30 mouse cellular contexts compared by ENCODE assay signal in the genomic region with DNA sequence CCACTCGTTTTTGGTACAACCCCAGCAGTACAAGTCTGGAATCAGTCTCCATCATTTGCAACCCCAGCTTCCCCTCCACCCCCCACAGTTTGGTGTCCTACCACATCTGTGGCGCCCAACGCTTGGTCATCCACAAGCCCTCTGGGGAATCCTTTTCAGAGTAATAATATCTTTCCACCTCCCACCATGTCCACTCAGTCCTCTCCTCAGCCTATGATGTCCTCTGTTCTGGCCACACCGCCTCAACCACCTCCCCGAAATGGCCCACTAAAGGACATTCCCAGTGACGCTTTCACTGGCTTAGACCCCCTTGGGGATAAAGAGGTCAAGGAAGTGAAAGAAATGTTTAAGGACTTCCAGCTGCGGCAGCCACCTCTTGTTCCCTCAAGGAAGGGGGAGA. TPM values are rescaled to one million over a fixed set of nuclear protein-coding genes. Genes with fewer than 3 reads are reported as not detected.
"Had no signal": no experiment of that assay in that cellular context is flagged by ENCODE, and none has a peak within 500 bp of the region (broad histone marks: within the 10 kb centered on the region; RNA-seq: fewer than 3 reads in every experiment).

No protein-coding gene starts in this region.

- DNase-seq: gastrocnemius, postnatal 25 days; liver, embryonic 13.5 days had no signal

- H3K4me3 ChIP-seq: gastrocnemius, adult 2 months; heart, embryonic 12.5 days; hindbrain, embryonic 10.5 days; hindbrain, embryonic 12.5 days; intestine, embryonic 15.5 days; layer of hippocampus, adult 2 months; left cerebral cortex, adult 2 months; limb, embryonic 10.5 days; limb, embryonic 12.5 days; liver, embryonic 13.5 days; liver, embryonic 15.5 days had no signal

- H3K4me1 ChIP-seq: heart, embryonic 12.5 days; hindbrain, embryonic 10.5 days; hindbrain, embryonic 12.5 days; limb, embryonic 12.5 days; liver, embryonic 13.5 days; liver, embryonic 15.5 days had no signal

RNA-seq across cellular contexts. Expression of gene C9, which starts 9.8 kb away (rescaled TPM):
- total RNA-seq: gastrocnemius, adult 2 months; gastrocnemius, postnatal 10 days; gastrocnemius, postnatal 25 days; gastrocnemius, postnatal 4 days; granulocyte monocyte progenitor cell, adult 5-6 weeks; heart, postnatal 10 days; heart, postnatal 4 days; layer of hippocampus, adult 2 months; layer of hippocampus, postnatal 10 days; layer of hippocampus, postnatal 25 days; left cerebral cortex, adult 2 months; left cerebral cortex, postnatal 14 days; left cerebral cortex, postnatal 36 days had no signal
- polyA plus RNA-seq: forebrain, embryonic 16.5 days; frontal cortex, adult 2 months; heart, embryonic 12.5 days; heart, embryonic 14.5 days; heart, embryonic 16.5 days; hindbrain, embryonic 10.5 days; hindbrain, embryonic 12.5 days; hindbrain, embryonic 14.5 days; hindbrain, embryonic 16.5 days; inflammation-experienced regulatory T-cells, adult 6 months; kidney, adult 2 months; kidney, embryonic 14.5 days; limb, embryonic 10.5 days; limb, embryonic 12.5 days had no signal
